Mouse (Mus musculus) intestine, embryonic 14.5 days (tissue): Measurements from ENCODE around the gene Fst. TPM values are rescaled to one million over a fixed set of nuclear protein-coding genes. Genes with fewer than 3 reads are reported as not detected.

ENCODE experiments used
- ATAC-seq: fragments of 200-750 bp; cut with Nextera tagmentation; replicated peaks from 2 replicates; pipeline ENCODE4 v1.8.0; 2017; ENCODE audit warnings: low read depth, moderate number of reproducible peaks, moderate TSS enrichment, moderate library complexity; ENCODE audit not compliant: low FRiP score, low TSS enrichment
- DNase-seq: peaks from one replicate; pipeline ENCODE4 v3.0.0-alpha.2; 2018; ENCODE audit warnings: low spot score
- H3K27ac ChIP-seq: fragments of 300-500 bp; sonication (generic); 2 replicates; pipeline ENCODE4 v1.5.1; 2014; ENCODE audit warnings: low read depth, mild to moderate bottlenecking, control low read depth
- H3K27me3 ChIP-seq: fragments of 300-500 bp; sonication (generic); replicated peaks from 2 replicates; pipeline ENCODE4 v1.6.1; 2014; ENCODE audit warnings: low read length, control low read depth; ENCODE audit not compliant: control insufficient read depth, insufficient read depth
- H3K36me3 ChIP-seq: fragments of 300-500 bp; sonication (generic); 2 replicates; pipeline ENCODE4 v1.6.1; 2014; ENCODE audit warnings: low read length, control low read depth; ENCODE audit not compliant: control insufficient read depth, insufficient read depth
- H3K4me1 ChIP-seq: fragments of 300-500 bp; sonication (generic); replicated peaks from 2 replicates; pipeline ENCODE4 v1.6.1; 2014; ENCODE audit warnings: low read length, control low read depth, mixed read lengths; ENCODE audit not compliant: control insufficient read depth, insufficient read depth
- H3K4me2 ChIP-seq: fragments of 300-500 bp; sonication (generic); 2 replicates; pipeline ENCODE4 v1.6.1; 2014; ENCODE audit warnings: low read length
- H3K4me3 ChIP-seq: fragments of 300-500 bp; sonication (generic); 2 replicates; pipeline ENCODE4 v1.5.1; 2014; ENCODE audit warnings: low read depth, low read length, control low read depth, mixed read lengths
- H3K9ac ChIP-seq: fragments of 300-500 bp; sonication (generic); 2 replicates; pipeline ENCODE4 v1.6.1; 2014; ENCODE audit warnings: mild to moderate bottlenecking, low read length
- H3K9me3 ChIP-seq: fragments of 300-500 bp; sonication (generic); 2 replicates; pipeline ENCODE4 v1.6.1; 2016; ENCODE audit warnings: low read length, control low read depth; ENCODE audit not compliant: control insufficient read depth
- WGBS: fragments of 180-500 bp; shearing (Covaris S2); extraction: QIAGEN DNeasy Blood & Tissue Kit; methylation state at CpG from one replicate; pipeline ENCODE4 v1.1.7; 2014; 5-methylcytosine and 5-hydroxymethylcytosine counted together
- polyA plus RNA-seq: library from polyadenylated mRNA; unstranded; fragments of >200 nt; fragmentation: Nextera tagmentation; extraction: Ambion mirVana; gene quantifications from 2 replicates; pipeline ENCODE4 v1.2.1, GENCODE M21; 2014

Gene Fst
- polyA plus RNA-seq, 1 experiment from 2014 or later, result 43.5 TPM

GRCm38 (mm10) chr13:114405100-114405715 is 53.5 kb downstream of the Fst start:
- 85% methylated on average over 9 of the region's 9 CpGs for WGBS
- ATAC-seq (no peak), DNase-seq (no peak)
- H3K9ac ChIP-seq, result no peak overlapping the region
- no peaks in the 10 kb centered on the region for H3K27me3 ChIP-seq
- H3K4me2 ChIP-seq, result no peak overlapping the region
- no peaks in the 10 kb centered on the region for H3K36me3 ChIP-seq
- H3K4me3 ChIP-seq, result no peak overlapping the region
- no peaks in the 10 kb centered on the region for H3K9me3 ChIP-seq
- no peak overlapping the region for H3K27ac ChIP-seq
- H3K4me1 ChIP-seq, result no peaks in the 10 kb centered on the region

Other genes starting within 250 kb of the Fst start
- gene Ndufs4, start 70.7 kb downstream of the Fst start, polyA plus RNA-seq, result 305 and 309 TPM in 2 replicates